Mouse (Mus musculus): Measurements from ENCODE around the gene Slc35f2. TPM values are rescaled to one million over a fixed set of nuclear protein-coding genes. Genes with fewer than 3 reads are reported as not detected.

Gene Slc35f2
- total and polyA plus RNA-seq, 3 experiments, result not detected

- TF ChIP-seq NRF1 (IDR thresholded peaks at IDR 0.05; ENCODE audit: insufficient read depth, low read depth, low read length, poor library complexity, severe bottlenecking), result no peak
- TF ChIP-seq CTCF (IDR thresholded peaks at IDR 0.05 in 2 of 3, conservative IDR thresholded peaks at IDR 0.05 in 1 of 3; ENCODE audit: control insufficient read depth in 1 of 3, insufficient read depth in 1 of 3, low read depth in 2 of 3, low read length in 3 of 3, poor library complexity in 1 of 3, severe bottlenecking in 1 of 3), result peak; percentile 38 to 54 (median 46)
These were observed 54.0 kb downstream of the Slc35f2 start for GRCm38 (mm10) chr9:53825318-53825717.

GRCm38 (mm10) chr9:53829081-53829865, 57.9 kb downstream of the Slc35f2 start:
- no peak overlapping the region for H3K27ac ChIP-seq (ENCODE audit: control insufficient read depth, low read depth, low read length)
- TF ChIP-seq POLR2AphosphoS2 (IDR thresholded peaks at IDR 0.05; ENCODE audit: low read length) (no peak), ZC3H11A (IDR thresholded peaks at IDR 0.05; ENCODE audit: low read depth, low read length) (no peak), CTCF (IDR thresholded peaks at IDR 0.05 in 2 of 3, conservative IDR thresholded peaks at IDR 0.05 in 1 of 3; ENCODE audit: control insufficient read depth in 1 of 3, insufficient read depth in 1 of 3, low read depth in 2 of 3, low read length in 3 of 3, poor library complexity in 1 of 3, severe bottlenecking in 1 of 3) (peak in 2 of 3 experiments; percentile 1 to 55; a peak in 2 of 6 replicates), MYB (IDR thresholded peaks at IDR 0.05; ENCODE audit: low read depth, low read length) (no peak), SMC3 (IDR thresholded peaks at IDR 0.05; ENCODE audit: low read depth, low read length) (peak; percentile 33), ZKSCAN1 (IDR thresholded peaks at IDR 0.05; ENCODE audit: low read depth, low read length) (no peak), GATA1 (IDR thresholded peaks at IDR 0.05; ENCODE audit: low read depth, low read length) (peak; percentile 36; the same call in 1 of the 2 replicates), RAD21 (IDR thresholded peaks at IDR 0.05; ENCODE audit: low read depth, low read length) (peak; percentile 29)
- H3K9me3 ChIP-seq (replicated peaks; ENCODE audit: insufficient read depth, low read length), result no peaks in the 10 kb centered on the region
- peak overlapping the region; percentile 22; the same call in 1 of the 2 replicates for H3K9ac ChIP-seq (ENCODE audit: control insufficient read depth, low read depth, low read length, poor library complexity, severe bottlenecking)
- no peaks in the 10 kb centered on the region for H3K4me1 ChIP-seq (ENCODE audit: control insufficient read depth in 1 of 2, insufficient read depth in 2 of 2, low read length in 2 of 2)
- H3K4me3 ChIP-seq (ENCODE audit: control insufficient read depth in 1 of 2, insufficient read depth in 1 of 2, low read depth in 2 of 2, low read length in 2 of 2), result peak overlapping the region; percentile 50 to 54; a peak in 3 of 4 replicates
- H3K27me3 ChIP-seq (ENCODE audit: control insufficient read depth in 1 of 2, insufficient read depth in 2 of 2, low read length in 2 of 2), result no peaks in the 10 kb centered on the region; a peak in 1 of 4 replicates
- H3K79me2 ChIP-seq (ENCODE audit: control insufficient read depth, insufficient read depth, low read length, poor library complexity), result no peaks in the 10 kb centered on the region
- DNase-seq (ENCODE audit: low read depth, low spot score), result peak; percentile 61
- H3K36me3 ChIP-seq (ENCODE audit: control insufficient read depth in 1 of 2, insufficient read depth in 2 of 2, low read length in 2 of 2), result no peaks in the 10 kb centered on the region

More at GRCm38 (mm10) chr9:53825318-53825717, 54.0 kb downstream of the Slc35f2 start:
- no peak overlapping the region for H3K27ac ChIP-seq (ENCODE audit: control insufficient read depth, low read depth, low read length)
- H3K9ac ChIP-seq (ENCODE audit: control insufficient read depth, low read depth, low read length, poor library complexity, severe bottlenecking), result no peak overlapping the region
- no peaks in the 10 kb centered on the region; a peak in 1 of 4 replicates for H3K27me3 ChIP-seq (ENCODE audit: control insufficient read depth in 1 of 2, insufficient read depth in 2 of 2, low read length in 2 of 2)
- DNase-seq (ENCODE audit: low read depth, low spot score), result peak; percentile 8
- H3K36me3 ChIP-seq (ENCODE audit: control insufficient read depth in 1 of 2, insufficient read depth in 2 of 2, low read length in 2 of 2), result no peaks in the 10 kb centered on the region
- H3K4me3 ChIP-seq (ENCODE audit: control insufficient read depth in 1 of 2, insufficient read depth in 1 of 2, low read depth in 2 of 2, low read length in 2 of 2), result no peak overlapping the region
- H3K4me1 ChIP-seq (ENCODE audit: control insufficient read depth in 1 of 2, insufficient read depth in 2 of 2, low read length in 2 of 2), result no peaks in the 10 kb centered on the region
- no peaks in the 10 kb centered on the region for H3K79me2 ChIP-seq (ENCODE audit: control insufficient read depth, insufficient read depth, low read length, poor library complexity)
- no peaks in the 10 kb centered on the region for H3K9me3 ChIP-seq (replicated peaks; ENCODE audit: insufficient read depth, low read length)

- Histone ChIP-seq H3K9me3 (replicated peaks; ENCODE audit: insufficient read depth, low read length) (no peaks in the 10 kb centered on the region), H3K4me3 (ENCODE audit: control insufficient read depth in 1 of 2, insufficient read depth in 1 of 2, low read depth in 2 of 2, low read length in 2 of 2) (peak overlapping the region in 1 of 2 experiments; percentile 50; a peak in 3 of 4 replicates), H3K9ac (ENCODE audit: control insufficient read depth, low read depth, low read length, poor library complexity, severe bottlenecking) (no peak overlapping the region), H3K27ac (ENCODE audit: control insufficient read depth, low read depth, low read length) (no peak overlapping the region), H3K4me1 (ENCODE audit: control insufficient read depth in 1 of 2, insufficient read depth in 2 of 2, low read length in 2 of 2) (no peaks in the 10 kb centered on the region), H3K36me3 (ENCODE audit: control insufficient read depth in 1 of 2, insufficient read depth in 2 of 2, low read length in 2 of 2) (no peaks in the 10 kb centered on the region), H3K27me3 (ENCODE audit: control insufficient read depth in 1 of 2, insufficient read depth in 2 of 2, low read length in 2 of 2) (no peaks in the 10 kb centered on the region; a peak in 1 of 4 replicates), H3K79me2 (ENCODE audit: control insufficient read depth, insufficient read depth, low read length, poor library complexity) (no peaks in the 10 kb centered on the region)
- TF ChIP-seq SIN3A (IDR thresholded peaks at IDR 0.05; ENCODE audit: low read length) (no peak), POLR2AphosphoS5 (IDR thresholded peaks at IDR 0.05; ENCODE audit: borderline replicate concordance, low read depth, low read length) (no peak), CHD1 (IDR thresholded peaks at IDR 0.05; ENCODE audit: low read depth, low read length) (no peak), EP300 (IDR thresholded peaks at IDR 0.05; ENCODE audit: low read depth in 1 of 2, low read length in 2 of 2) (no peak), ZMIZ1 (IDR thresholded peaks at IDR 0.05; ENCODE audit: low read depth, low read length) (no peak), ELF1 (IDR thresholded peaks at IDR 0.05; ENCODE audit: low read depth, low read length) (no peak), ETS1 (IDR thresholded peaks at IDR 0.05; ENCODE audit: low read depth, low read length) (no peak), GATA1 (IDR thresholded peaks at IDR 0.05; ENCODE audit: low read depth, low read length) (no peak)
- no peak for DNase-seq (ENCODE audit: low read depth, low spot score)
These were observed 58.5 kb downstream of the Slc35f2 start for GRCm38 (mm10) chr9:53829866-53830209.
